Mouse (Mus musculus) cerebral cortex, adult 2 months (tissue): ENCODE measurements around the gene Ccpg1os.

Experiments
- WGBS: fragments of 180-500 bp; shearing (Covaris S2); methylation state at CpG from one replicate; pipeline ENCODE4 v1.1.7; 2018; 5-methylcytosine and 5-hydroxymethylcytosine counted together

Gene Ccpg1os

DNA sequence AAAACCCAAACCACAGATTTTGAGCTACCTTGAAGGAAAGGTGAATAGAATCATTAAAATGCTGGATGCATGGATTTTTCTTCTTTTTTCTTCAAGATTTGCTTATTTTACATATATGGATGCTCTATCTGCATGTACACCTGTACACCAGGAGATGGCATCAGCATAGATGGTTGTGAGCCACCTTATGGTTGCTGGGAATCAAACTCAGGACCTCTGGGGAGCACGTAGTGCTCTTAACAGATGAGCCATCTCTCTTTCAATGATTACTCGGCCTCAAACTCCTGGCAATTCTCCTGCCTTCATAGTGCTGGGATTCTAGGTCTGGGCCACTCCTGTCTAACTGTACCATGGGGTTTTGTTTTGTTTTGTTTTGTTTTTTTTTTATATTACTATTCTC, 2.1 kb downstream of the Ccpg1os start:
- WGBS = 69% methylated on average over 2 of the region's 2 CpGs

DNA sequence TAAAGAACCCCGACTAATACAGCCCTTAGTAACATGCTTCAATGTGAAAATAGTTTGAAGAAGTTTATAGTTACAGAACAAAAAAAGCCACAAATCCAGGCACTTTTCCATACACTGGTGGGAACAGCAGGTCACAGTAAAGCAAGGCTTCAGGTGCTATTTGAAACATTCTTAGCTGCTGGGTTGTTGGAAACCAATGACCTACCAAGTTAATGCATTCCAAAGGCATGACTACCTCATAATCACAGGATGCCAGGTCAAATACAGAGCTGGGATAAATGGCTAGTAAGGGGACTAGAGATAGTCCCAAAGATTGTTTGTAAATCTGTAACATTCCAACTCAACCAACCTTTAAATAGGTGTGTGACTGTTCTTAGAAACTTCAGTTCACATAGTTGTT, 9.9 kb downstream of the Ccpg1os start:
- WGBS = 98% methylated on average over 1 of the region's 1 CpGs

DNA sequence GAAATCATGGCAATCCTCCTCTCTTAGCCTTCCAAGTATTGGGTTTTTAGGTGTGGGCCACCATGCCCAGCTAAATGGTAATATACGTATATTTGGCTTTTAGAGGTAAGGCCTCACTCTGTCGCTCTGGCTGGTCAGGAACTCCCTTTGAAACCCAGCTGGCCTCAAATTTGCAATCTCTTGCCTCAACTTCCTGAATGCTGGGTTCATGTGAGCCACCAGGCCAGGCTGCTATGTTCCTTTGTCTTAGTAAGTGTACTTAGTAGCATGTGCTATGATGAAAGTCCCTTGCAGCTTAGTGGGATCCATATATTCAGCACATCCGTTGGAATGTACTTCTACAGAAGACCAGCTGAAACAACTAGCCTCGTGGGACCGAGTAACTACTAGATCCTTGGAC, 10.4 kb downstream of the Ccpg1os start:
- WGBS = 91% methylated on average over 5 of the region's 5 CpGs

DNA sequence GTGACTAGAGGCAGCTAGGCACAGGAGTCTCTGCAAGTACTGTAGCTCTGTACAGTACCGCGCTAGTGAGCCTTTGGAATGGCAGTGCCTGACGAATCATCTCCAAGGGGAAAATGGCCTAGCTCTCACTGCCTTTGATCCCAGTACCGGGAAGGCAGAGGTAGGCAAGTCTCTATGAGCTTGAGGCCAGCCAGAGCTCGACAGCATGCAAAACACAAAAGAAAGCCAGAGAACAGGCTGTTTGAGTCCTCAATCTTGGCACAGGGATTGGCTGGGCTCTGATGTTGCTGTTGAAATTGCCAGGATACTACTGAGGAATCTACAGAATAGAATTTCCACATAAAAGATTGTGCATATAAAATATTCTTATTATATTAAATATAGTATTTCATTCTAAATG, 12.7 kb downstream of the Ccpg1os start:
- 71% methylated on average over 5 of the region's 5 CpGs for WGBS

DNA sequence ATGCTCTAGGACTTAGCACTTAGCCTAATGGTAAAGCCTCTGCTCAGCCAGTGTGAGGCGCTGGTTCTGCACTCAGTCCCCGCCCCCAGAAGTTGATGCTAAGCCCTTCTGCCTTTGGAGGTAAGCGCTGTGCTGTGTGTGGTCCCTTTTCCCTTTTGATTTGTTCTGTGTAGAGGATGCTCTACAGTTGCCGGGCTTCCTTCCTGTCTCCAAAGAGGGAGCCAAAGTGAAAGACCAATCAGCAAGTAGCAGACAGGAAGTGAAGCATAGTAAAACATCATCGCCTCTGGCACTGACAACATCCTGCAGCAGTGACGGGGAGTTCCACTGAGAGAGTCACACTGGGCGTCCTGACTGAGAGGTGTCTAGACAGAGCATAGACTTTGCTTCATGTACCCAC, 15.3 kb downstream of the Ccpg1os start:
- 77% methylated on average over 7 of the region's 7 CpGs for WGBS

DNA sequence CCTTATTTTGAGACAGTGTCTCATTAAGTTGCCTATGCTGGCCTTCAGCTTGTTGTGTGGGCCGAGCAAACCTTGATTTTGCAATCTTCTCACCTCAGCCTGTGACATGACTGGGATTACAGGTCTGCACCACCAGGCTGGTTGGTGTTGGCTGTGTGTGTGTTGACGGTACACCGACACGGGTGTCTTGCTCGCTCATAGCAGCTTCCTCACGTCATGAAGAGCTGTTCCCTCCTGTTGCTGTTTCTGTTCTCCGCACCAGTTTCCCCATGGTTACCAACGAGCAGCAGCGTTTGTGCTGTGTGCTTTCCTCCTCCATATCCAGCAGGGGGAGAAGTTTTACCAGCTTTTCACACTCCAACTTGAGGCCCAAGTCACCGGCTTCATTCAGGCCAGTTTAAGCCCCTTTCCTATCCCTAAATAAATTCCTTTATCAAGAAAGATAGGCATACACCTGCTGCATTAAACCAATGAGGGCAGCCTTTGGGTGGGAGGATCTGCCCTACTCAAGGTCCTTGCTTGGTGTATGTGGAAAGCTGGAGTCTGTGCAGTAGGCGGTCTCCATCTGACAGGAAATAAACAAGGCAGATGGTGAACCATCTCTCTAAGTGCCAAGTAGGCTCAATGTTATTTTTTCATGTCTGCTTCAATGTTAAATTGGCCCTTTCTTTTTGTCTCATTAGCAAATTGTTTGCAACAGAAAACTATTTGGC, 16.7 kb downstream of the Ccpg1os start:
- WGBS = 12% methylated on average over 11 of the region's 11 CpGs

DNA sequence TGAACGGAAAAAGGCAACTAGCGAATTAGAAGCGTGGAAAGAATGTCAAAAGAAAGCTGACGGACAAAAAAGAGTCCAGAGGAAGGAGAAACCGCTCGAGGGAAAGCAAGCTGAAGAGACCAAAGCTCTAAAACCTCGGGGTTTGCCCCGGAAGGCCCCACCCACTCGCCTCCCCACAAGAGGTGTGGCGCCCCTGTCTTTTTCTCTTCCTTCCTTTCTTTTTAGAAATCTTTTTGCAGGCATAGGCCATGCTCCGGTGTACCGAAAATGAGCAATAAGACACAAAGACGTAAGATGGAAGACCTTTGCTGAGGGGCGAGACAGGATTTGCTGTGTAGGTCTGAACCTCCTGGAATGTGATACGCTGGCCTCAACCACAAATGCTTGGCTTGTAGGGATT, 23.2 kb downstream of the Ccpg1os start:
- 77% methylated on average over 15 of the region's 15 CpGs for WGBS

DNA sequence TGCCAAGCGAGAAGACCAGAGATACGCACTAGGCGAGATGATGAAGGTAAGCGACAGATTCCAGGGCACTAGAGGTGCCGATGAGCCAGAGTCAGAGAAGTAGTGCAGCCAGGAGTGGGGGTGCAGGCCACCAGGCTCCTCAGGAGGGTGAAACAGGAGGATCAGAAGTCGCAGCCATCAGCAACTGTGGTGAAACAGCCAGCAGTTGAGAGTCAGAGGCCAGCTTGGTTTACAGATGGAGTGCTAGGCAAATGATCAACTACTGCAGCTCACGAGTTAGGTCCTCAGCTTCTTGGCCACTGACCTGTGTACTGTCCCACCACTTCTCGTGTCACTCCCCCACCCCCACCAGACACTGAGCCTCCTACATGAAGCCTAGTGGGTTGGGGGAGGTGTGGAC, 23.8 kb downstream of the Ccpg1os start:
- 80% methylated on average over 8 of the region's 8 CpGs for WGBS

DNA sequence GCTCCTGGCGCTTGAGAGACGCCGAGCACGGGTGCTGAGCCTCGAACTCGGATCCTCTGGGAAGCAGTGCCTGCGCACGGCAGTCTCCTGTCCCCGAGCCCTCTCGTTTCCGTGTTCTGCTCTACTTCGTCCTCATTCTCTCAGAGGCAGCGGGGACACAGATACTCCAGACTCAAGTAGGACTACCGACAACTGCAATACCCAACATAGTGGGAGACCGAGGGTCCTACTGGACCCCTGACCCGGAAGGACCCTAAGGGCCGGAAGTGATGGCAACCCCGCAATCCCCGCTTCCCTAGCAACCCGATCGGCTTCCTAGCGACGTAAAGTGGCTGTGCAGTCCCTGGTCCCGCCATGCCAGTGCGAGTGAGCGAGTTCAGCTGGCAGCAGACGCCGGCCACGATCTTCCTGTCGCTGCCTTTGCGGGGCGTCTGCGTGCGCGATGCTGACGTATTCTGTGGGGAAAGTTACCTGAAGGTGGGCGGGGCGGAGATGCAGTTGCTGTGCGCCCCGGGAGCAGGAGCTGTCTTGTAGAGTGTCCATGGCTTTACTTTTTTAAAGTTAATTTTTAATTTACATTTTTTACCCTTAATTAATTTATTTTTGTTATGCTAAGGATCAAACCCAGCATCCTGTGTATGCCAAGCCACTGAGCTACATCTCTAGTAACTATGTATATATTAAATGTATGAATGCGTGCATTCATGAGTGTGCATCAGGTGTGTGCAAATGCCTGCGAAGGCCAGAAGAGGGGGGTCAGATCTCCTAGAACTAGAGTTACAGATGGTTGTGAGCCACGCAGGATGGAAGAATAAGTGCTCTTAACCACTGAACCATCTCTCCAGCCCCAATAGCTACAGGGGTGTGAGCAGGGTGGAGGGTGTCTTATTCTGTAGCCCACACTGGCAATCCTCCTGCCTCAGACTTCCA, 26.4 kb downstream of the Ccpg1os start, which contains the start of the genes Dyx1c1 and Gm44503:
TSS of gene Dyx1c1 (plus strand) at position 265 of the 930 bp plus-strand sequence.
TSS of gene Gm44503 (plus strand) at position 332 of the 930 bp plus-strand sequence.
- WGBS = 1% methylated on average over 43 of the region's 43 CpGs

DNA sequence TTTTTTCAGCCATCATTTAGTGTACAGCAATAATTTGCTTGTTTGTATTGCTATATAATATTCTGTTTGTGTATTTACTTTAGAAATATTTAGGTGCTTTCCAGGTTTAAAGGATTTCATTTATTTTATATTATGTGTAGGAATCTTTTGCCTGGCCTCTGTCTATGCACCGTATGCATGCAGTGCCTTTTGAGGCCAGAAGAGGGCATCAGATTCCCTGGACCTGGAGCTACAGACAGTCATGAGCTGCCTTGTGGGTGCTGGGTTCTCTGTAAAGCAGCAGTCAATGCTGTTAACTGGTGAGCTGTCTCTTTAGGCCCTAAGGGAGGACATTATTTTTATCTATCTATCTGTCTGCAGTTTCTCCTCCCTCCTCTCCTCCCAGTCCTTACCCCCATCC, 29.6 kb downstream of the Ccpg1os start:
- WGBS = 25% methylated on average over 1 of the region's 1 CpGs

DNA sequence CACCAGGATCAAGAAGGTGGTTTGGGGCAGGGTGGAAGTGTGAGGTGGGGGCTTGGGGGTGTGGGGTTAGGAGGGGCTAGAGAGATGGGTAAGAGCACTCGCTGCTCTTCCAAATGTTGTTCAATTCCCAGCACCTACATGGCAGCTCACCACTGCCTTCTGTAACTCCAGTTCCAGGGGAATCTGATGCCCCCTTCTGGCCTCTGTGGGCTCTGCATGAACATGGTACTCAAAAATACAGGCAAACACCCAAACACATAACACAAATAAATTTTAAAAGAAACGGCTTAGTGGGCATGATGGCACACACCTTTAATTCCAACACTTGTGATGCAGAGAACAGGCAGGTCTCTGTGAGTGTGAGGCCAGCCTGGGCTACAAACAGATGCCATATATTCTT, 30.4 kb downstream of the Ccpg1os start:
- 62% methylated on average over 2 of the region's 2 CpGs for WGBS

DNA sequence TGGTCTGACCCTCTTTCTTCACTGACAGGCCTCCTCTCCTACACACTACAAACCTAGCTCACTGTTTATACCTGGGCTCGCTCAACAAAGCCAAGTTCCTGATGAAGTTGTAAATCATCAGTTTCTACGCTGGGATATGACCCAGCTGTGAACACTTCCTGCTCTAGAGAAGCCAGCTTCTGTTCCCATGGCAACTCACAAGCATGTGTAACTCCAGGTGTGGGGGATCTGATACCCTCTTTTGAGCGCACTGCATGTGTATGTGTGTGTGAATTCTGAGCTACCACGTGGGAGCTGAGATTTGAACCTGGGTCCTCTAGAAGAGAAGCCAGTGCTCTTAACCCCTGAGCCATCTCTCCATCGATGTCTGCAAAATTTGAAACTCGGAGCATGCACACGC, 35.6 kb downstream of the Ccpg1os start:
- 71% methylated on average over 7 of the region's 7 CpGs for WGBS

DNA sequence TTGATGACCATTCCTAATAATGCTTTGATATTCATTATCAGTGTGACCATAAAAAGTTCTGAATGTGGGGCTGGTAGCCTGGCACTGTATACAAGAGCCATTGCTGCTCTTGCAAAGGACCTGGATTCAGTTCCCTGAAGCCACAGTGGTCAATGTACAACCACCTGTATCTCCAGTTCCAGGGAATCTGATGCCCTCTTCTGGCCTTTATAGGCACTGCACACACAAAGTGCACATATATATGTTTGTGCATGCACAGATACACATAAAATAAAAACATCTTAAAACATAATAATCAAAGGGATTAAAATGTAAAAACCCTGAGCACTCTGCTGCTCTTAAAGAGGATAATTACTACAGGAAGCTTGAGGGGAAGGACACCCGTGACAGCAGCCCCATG, 38.2 kb downstream of the Ccpg1os start:
- 97% methylated on average over 1 of the region's 1 CpGs for WGBS

DNA sequence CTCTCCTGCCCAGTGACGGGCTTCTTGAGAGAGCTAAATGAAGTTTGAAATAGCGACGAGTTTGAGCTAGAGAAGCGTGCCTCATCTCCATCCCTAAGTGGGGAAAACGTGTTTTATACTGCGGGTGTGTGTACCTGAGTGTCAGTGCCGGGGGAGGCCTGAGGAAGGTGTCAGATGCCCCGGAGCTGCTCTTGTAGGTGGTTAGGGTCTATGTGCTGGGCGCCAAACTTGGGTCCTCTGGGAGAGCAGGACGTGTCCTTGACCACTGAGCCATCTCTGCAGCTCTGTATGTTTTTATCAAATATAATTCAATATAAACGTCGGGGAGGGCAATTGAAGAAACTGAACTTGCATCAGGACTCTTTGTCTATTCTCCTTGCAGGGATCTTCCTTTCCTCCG, 40.9 kb downstream of the Ccpg1os start:
- 89% methylated on average over 13 of the region's 13 CpGs for WGBS

DNA sequence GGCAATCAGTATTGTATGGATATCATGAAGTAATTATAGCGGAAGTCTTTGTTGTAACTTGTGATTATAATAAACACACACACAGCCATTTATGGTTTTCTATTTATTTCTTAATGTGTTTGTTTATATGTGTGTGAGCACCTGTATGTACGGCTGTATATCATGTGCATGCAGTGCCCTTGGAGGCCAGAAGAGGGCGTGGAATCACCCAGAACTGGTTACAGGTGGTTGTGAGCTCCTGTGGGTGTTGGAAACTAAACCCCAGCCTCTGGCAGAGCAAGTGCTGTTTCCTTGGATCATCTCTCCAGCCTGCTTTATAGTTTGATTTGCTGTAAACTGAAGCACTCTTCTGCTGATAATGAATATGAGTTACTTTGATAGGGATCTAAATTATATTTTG, 41.8 kb downstream of the Ccpg1os start:
- WGBS = 66% methylated on average over 3 of the region's 3 CpGs

DNA sequence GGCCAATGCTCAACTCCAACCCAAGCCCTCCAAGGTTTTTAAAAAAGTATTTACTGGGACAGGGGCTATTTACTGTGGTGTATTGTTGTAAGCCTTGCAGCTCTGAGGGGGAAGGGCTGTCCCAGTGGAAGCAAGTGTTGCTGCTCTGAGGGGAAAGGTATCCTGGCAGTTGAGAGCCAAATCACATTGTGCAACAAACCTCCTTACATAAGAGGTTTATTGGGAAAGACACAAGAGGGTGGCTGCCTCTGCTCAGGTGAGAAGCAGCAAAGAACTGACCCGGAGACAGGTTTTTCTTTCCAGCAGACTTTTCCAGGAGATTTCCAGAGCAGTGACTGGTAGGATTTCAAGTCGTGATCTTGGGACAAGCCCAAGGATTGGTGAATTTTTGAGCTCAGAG, 48.9 kb downstream of the Ccpg1os start:
- 87% methylated on average over 2 of the region's 2 CpGs for WGBS

DNA sequence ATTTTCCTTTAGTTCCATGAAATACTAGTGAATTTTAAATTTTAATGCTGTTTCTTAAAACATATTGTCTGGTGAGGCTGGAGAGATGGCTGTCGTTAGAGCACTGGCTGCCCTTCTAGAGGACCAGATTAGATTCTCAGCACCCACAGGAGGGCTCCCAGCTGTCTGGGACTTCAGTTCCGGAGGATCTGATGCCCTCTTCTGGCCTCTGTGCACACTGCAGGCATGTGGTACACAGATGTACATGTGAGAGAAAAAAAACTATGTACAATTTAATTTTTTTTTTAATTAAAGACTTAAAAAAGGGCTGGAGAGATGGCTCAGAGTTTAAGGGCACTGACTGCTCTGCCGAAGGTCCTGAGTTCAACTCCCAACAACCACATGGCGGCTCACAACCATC, 49.9 kb downstream of the Ccpg1os start:
- 89% methylated on average over 4 of the region's 4 CpGs for WGBS

DNA sequence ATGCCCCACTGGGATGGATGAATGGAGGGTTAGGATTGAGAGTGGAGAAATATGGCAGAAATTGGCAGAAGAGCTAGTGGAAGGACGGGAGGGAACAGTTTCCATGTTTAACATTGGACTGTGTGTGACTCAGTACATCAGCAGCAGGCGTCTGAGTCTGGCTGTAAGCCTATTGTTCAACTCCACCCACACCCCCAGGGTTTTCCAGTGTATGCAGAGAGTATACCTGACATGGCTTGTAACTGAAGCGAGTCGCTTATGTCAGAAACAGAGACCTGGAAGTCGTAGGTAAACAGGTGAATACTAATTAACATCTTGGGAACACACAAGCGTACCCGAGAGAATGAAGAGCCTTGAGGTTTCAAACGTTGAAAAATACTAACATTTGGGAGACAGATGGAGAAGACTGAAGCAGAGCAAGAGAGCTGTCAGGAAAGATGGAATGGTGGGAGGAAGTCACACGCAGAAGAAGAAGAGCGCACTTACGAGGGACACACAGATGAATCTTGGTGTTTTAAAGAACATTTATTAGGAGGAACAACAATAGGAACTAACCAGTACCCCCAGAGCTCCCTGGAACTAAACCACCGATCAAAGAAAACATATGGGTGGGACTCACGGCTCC, 53.9 kb downstream of the Ccpg1os start:
- WGBS = 46% methylated on average over 13 of the region's 13 CpGs
